Mouse (Mus musculus) olfactory bulb, adult 2 months (tissue): ENCODE data around the gene Arl8a.

Experiments
- CTCF ChIP-seq: fragments of 200-500 bp; IDR thresholded peaks from 2 replicates; pipeline ENCODE4 v1.5.1; 2012; ENCODE audit warnings: low read depth, mild to moderate bottlenecking, low read length, moderate library complexity; ENCODE audit not compliant: insufficient read depth
- POLR2A ChIP-seq: fragments of 200-500 bp; IDR thresholded peaks from 2 replicates; pipeline ENCODE4 v1.6.1; 2012; ENCODE audit warnings: mild to moderate bottlenecking, low read depth, low read length, moderate library complexity; ENCODE audit not compliant: insufficient read depth

DNA sequence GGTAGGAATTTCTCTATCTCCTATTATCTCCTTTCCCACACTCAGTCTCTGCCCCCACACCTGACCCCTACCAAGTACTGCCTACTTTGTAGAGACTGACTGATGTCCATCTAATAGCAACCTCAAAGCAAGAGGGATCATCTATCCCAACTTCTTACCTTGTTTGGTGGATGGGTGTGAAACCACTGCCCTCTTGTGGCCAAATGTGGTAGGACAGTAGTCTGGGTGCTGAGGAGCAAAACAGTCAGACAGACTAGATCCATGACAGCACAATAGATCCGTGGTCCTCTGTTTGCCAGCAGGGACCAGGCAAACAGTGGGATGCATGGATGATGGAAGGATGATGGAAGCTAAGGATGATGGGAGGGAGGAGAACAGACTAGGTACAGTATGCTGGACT, 10.1 kb upstream of the Arl8a start:
- no peak for TF ChIP-seq CTCF
- TF ChIP-seq POLR2A = no peak
